Comparison of ENCODE assay signal across 7 mouse cellular contexts in the genomic region with DNA sequence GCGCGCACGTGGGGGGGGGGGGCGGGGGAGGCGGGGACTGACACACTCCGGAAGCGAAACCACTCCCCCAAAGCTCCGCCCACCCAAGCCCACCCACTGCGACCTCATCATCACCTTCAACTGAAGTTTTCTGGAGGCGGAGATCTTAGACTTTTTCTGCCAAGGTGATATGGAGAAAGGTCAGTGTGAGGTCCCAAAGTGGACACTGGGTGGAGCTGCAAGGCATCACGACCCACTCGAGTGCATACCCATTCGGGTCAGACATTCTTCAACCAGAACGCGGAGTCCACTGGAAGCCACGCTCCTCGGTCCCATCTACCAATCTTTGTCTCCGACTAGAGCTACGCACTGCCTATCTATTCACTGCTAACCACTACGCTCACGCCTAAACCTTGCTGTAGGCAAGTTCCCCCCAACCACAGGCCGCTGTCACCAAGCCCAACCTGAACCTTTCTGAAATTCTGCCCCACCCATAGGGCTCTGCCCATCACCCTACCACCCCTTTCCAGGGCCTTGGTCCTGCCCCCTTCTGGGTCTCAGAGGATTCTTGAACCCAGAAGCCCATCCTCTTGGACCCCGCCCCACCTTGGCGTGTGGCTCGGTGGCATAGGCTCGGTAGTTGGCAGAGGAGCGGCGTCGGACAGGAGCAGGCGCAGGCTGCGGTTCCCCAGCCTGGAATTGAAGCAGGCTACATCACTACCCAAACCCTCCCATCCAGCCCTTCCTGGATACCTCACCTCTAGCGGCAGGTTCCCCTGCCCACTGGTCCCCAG. TPM values are rescaled to one million over a fixed set of nuclear protein-coding genes. Genes with fewer than 3 reads are reported as not detected.
A peak's percentile ranks its signal among the peaks of the same experiment; 100 is the strongest.
DNase-seq lines count a peak whose midpoint lies in the region; ATAC-seq lines count a peak whose summit lies in the region.

No protein-coding gene starts in this region.

- H3K4me2 ChIP-seq in embryonic facial prominence, embryonic 12.5 days (replicated peaks) = peak overlapping the region; percentile 47
- peak overlapping the region; percentile 48 for H3K4me2 ChIP-seq in hindbrain, embryonic 13.5 days
- peak overlapping the region; percentile 48 for H3K4me2 ChIP-seq in midbrain, embryonic 14.5 days (ENCODE audit: low read length)

- no peaks in the 10 kb centered on the region for H3K36me3 ChIP-seq in embryonic facial prominence, embryonic 12.5 days
- no peaks in the 10 kb centered on the region for H3K36me3 ChIP-seq in hindbrain, embryonic 13.5 days
- no peaks in the 10 kb centered on the region for H3K36me3 ChIP-seq in midbrain, embryonic 14.5 days (ENCODE audit: control insufficient read depth, insufficient read depth, low read length)

- peak; percentile 60 for DNase-seq in R1 (ENCODE audit: low read depth, low spot score)
- DNase-seq in midbrain, embryonic 14.5 days = no peak
- no peak for DNase-seq in yolk sac, embryonic 10.5 days (ENCODE audit: low spot score)
- no peak for DNase-seq in frontal cortex, postnatal 36 days (ENCODE audit: low spot score in 2 of 2)

- peak overlapping the region; percentile 40; the same call in 1 of the 2 replicates for H3K9ac ChIP-seq in embryonic facial prominence, embryonic 12.5 days
- 0 out of 2 replicates have a peak overlapping the region, but pooled peaks have one; percentile 49 for H3K9ac ChIP-seq in hindbrain, embryonic 13.5 days
- no peak overlapping the region; the same call in 1 of the 2 replicates for H3K9ac ChIP-seq in midbrain, embryonic 14.5 days (replicated peaks; ENCODE audit: low read length)

- peak overlapping the region; percentile 24 for H3K4me3 ChIP-seq in embryonic facial prominence, embryonic 12.5 days
- H3K4me3 ChIP-seq in hindbrain, embryonic 13.5 days = peak overlapping the region; percentile 28
- peak overlapping the region; percentile 13; the same call in 1 of the 2 replicates for H3K4me3 ChIP-seq in midbrain, embryonic 14.5 days (replicated peaks; ENCODE audit: low read depth, low read length)

- ATAC-seq in embryonic facial prominence, embryonic 12.5 days (ENCODE audit: insufficient number of reproducible peaks, insufficient read depth, low FRiP score, low TSS enrichment) = no peak
- ATAC-seq in hindbrain, embryonic 13.5 days (ENCODE audit: low FRiP score) = no peak
- ATAC-seq in midbrain, embryonic 14.5 days (ENCODE audit: low FRiP score, low TSS enrichment) = no peak
- no peak for ATAC-seq in erythroid progenitor cell, adult 5-6 weeks (replicated peaks; ENCODE audit: low FRiP score, poor library complexity, severe bottlenecking)

- 39% methylated on average over 32 of the region's 32 CpGs for WGBS in embryonic facial prominence, embryonic 12.5 days
- WGBS in hindbrain, embryonic 13.5 days = 33% methylated on average over 32 of the region's 32 CpGs
- 33% methylated on average over 32 of the region's 32 CpGs for WGBS in midbrain, embryonic 14.5 days

- no peaks in the 10 kb centered on the region for H3K9me3 ChIP-seq in embryonic facial prominence, embryonic 12.5 days
- H3K9me3 ChIP-seq in hindbrain, embryonic 13.5 days = no peaks in the 10 kb centered on the region
- no peaks in the 10 kb centered on the region for H3K9me3 ChIP-seq in midbrain, embryonic 14.5 days (ENCODE audit: control insufficient read depth, low read length)

- no peak overlapping the region for H3K27ac ChIP-seq in embryonic facial prominence, embryonic 12.5 days
- H3K27ac ChIP-seq in hindbrain, embryonic 13.5 days = no peak overlapping the region
- no peak overlapping the region for H3K27ac ChIP-seq in midbrain, embryonic 14.5 days (replicated peaks; ENCODE audit: low read depth, low read length)

- peaks cover 9% of the 10 kb centered on the region; the same call in 1 of the 2 replicates for H3K4me1 ChIP-seq in embryonic facial prominence, embryonic 12.5 days
- peaks cover 10% of the 10 kb centered on the region for H3K4me1 ChIP-seq in hindbrain, embryonic 13.5 days (replicated peaks)
- peaks cover 5% of the 10 kb centered on the region; the same call in 1 of the 2 replicates for H3K4me1 ChIP-seq in midbrain, embryonic 14.5 days (ENCODE audit: control insufficient read depth, insufficient read depth, low read length)

- H3K27me3 ChIP-seq in embryonic facial prominence, embryonic 12.5 days = no peaks in the 10 kb centered on the region
- peaks cover 26% of the 10 kb centered on the region for H3K27me3 ChIP-seq in hindbrain, embryonic 13.5 days
- H3K27me3 ChIP-seq in midbrain, embryonic 14.5 days (ENCODE audit: control insufficient read depth, insufficient read depth, low read length) = no peaks in the 10 kb centered on the region

RNA-seq across cellular contexts. Expression of a gene that starts 2.6 kb away (rescaled TPM):
- 4.4 and 4.6 TPM in 2 replicates for polyA plus RNA-seq in embryonic facial prominence, embryonic 12.5 days (2016; fragmentation: Nextera tagmentation; extraction: Ambion mirVana)
- 3.8 and 3.9 TPM in 2 replicates for polyA plus RNA-seq in hindbrain, embryonic 13.5 days (2015; fragmentation: Nextera tagmentation; extraction: Ambion mirVana)
- polyA plus RNA-seq in midbrain, embryonic 14.5 days (2014; fragmentation: Nextera tagmentation; extraction: Ambion mirVana) = 1.5 and 2.0 TPM in 2 replicates
- total RNA-seq in erythroid progenitor cell, adult 5-6 weeks (2015; ENCODE audit: low replicate concordance) = not detected in 2 replicates
- not detected in 2 replicates for total RNA-seq in erythroid progenitor cell, adult 5-6 weeks (2017; ENCODE audit: low replicate concordance)

RNA-seq across cellular contexts. Expression of a gene that starts 5.2 kb away (rescaled TPM):
- polyA plus RNA-seq in embryonic facial prominence, embryonic 12.5 days (2016; fragmentation: Nextera tagmentation; extraction: Ambion mirVana) = 114 and 135 TPM in 2 replicates
- 7.4 and 7.5 TPM in 2 replicates for polyA plus RNA-seq in hindbrain, embryonic 13.5 days (2015; fragmentation: Nextera tagmentation; extraction: Ambion mirVana)
- 2.6 and 2.7 TPM in 2 replicates for polyA plus RNA-seq in midbrain, embryonic 14.5 days (2014; fragmentation: Nextera tagmentation; extraction: Ambion mirVana)
- total RNA-seq in erythroid progenitor cell, adult 5-6 weeks (2015; ENCODE audit: low replicate concordance) = 1.4 TPM in 1 of 2 replicates, not detected in the other
- 3.9 TPM in 1 of 2 replicates, not detected in the other for total RNA-seq in erythroid progenitor cell, adult 5-6 weeks (2017; ENCODE audit: low replicate concordance)

RNA-seq across cellular contexts. Expression of a gene that starts 10.8 kb away (rescaled TPM):
- polyA plus RNA-seq in embryonic facial prominence, embryonic 12.5 days (2016; fragmentation: Nextera tagmentation; extraction: Ambion mirVana) = 2.2 and 2.9 TPM in 2 replicates
- 2.0 and 2.8 TPM in 2 replicates for polyA plus RNA-seq in hindbrain, embryonic 13.5 days (2015; fragmentation: Nextera tagmentation; extraction: Ambion mirVana)
- polyA plus RNA-seq in midbrain, embryonic 14.5 days (2014; fragmentation: Nextera tagmentation; extraction: Ambion mirVana) = 0.58 and 1.4 TPM in 2 replicates
- not detected in 2 replicates for total RNA-seq in erythroid progenitor cell, adult 5-6 weeks (2015; ENCODE audit: low replicate concordance)
- 0.64 TPM in 1 of 2 replicates, not detected in the other for total RNA-seq in erythroid progenitor cell, adult 5-6 weeks (2017; ENCODE audit: low replicate concordance)

RNA-seq across cellular contexts. Expression of a gene that starts 19.9 kb away (rescaled TPM):
- 65.6 and 68.1 TPM in 2 replicates for polyA plus RNA-seq in embryonic facial prominence, embryonic 12.5 days (2016; fragmentation: Nextera tagmentation; extraction: Ambion mirVana)
- polyA plus RNA-seq in hindbrain, embryonic 13.5 days (2015; fragmentation: Nextera tagmentation; extraction: Ambion mirVana) = 39.6 and 49.7 TPM in 2 replicates
- 46.2 and 50.7 TPM in 2 replicates for polyA plus RNA-seq in midbrain, embryonic 14.5 days (2014; fragmentation: Nextera tagmentation; extraction: Ambion mirVana)
- total RNA-seq in erythroid progenitor cell, adult 5-6 weeks (2015; ENCODE audit: low replicate concordance) = 73.9 and 133 TPM in 2 replicates
- total RNA-seq in erythroid progenitor cell, adult 5-6 weeks (2017; ENCODE audit: low replicate concordance) = 123 and 130 TPM in 2 replicates

RNA-seq across cellular contexts. Expression of a gene that starts 25.9 kb away (rescaled TPM):
- 5.9 and 8.8 TPM in 2 replicates for polyA plus RNA-seq in embryonic facial prominence, embryonic 12.5 days (2016; fragmentation: Nextera tagmentation; extraction: Ambion mirVana)
- 78.7 and 82.6 TPM in 2 replicates for polyA plus RNA-seq in hindbrain, embryonic 13.5 days (2015; fragmentation: Nextera tagmentation; extraction: Ambion mirVana)
- polyA plus RNA-seq in midbrain, embryonic 14.5 days (2014; fragmentation: Nextera tagmentation; extraction: Ambion mirVana) = 106 and 143 TPM in 2 replicates
- total RNA-seq in erythroid progenitor cell, adult 5-6 weeks (2015; ENCODE audit: low replicate concordance) = not detected in 2 replicates
- total RNA-seq in erythroid progenitor cell, adult 5-6 weeks (2017; ENCODE audit: low replicate concordance) = not detected in 2 replicates

Comparison
In these comparisons a context has a peak if more than half of its experiments do, and no peak if none do; other contexts are left out.
1. RNA of a gene that starts 5.2 kb away (polyA plus RNA-seq): 114 to 135 TPM in embryonic facial prominence, embryonic 12.5 days; 7.4 to 7.5 TPM in hindbrain, embryonic 13.5 days and 2.6 to 2.7 TPM in midbrain, embryonic 14.5 days; every median in the first group is over 10 times any median in the second.
2. Peak in every context shown above with its lines, with median percentiles within 50 percentile points of each other: H3K4me2 ChIP-seq and H3K4me3 ChIP-seq.